Mouse (Mus musculus) c-Kit-positive CD71-negative TER-119-negative erythroid progenitor cells, embryonic 14.5 days (primary cell): ENCODE measurements around the gene Mbd3.
"Not testable (repeated sequence)": the region's sequence is repeated elsewhere in the genome, so short reads cannot be mapped to it uniquely, and the experiment has no call there.

Experiments used
- DNase-seq: peaks from one replicate; pipeline ENCODE4 v3.0.0-alpha.2; 2013; ENCODE audit warnings: low read depth

The Mbd3 gene

DNA sequence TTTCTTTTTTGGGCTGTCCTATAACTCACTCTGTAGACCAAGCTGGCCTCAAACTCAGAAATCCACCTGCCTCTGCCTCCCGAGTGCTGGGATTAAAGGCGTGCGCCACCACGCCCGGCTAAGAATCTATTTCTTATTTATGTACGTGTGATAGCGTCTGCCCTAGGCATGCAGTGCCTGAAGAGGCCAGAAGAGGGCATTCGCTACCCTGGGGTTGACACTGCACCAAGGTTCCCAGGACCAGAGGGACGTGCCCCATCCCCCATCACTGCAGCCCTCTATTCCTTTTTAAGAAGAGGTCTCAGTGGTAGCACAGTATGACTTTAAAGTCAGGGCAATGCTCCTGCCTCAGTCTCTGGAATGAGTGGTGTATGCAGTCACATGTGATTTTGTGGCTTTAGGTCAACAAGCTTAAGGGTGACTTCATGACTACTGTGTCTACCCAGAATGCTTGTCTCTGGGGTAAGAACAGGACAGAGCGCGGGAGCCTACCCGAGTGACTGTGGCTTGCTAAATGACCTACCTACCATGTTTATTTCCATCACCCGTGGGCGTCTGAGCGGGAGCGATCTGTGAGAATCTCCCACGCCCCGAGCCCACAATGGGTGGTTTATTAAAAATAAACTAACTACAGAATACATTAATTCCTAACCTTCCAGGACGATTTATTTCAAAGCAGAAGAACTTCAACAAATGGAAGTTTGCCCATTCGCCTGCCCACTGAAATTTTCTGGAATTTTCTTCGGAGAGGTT lies 29.2 kb downstream of the Mbd3 start:
- no peak for DNase-seq

DNA sequence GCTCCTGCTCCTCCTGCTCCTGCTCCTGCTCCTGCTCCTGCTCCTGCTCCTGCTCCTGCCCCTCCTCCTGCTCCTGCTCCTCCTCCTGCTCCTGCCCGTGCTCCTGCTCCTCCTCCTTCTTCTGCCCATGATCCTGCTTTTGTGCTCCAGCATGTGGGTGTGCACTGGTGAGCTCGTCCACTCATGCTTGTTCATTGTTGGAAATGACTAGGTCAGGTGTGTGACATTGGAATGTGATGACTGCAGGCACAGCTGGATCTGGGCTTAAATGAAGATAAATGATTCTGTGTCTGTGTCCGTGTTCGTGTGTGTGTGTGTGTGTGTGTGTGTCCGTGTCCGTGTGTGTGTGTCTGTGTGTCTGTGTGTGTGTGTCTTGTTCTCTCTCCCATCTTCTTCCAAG lies 31.0 kb downstream of the Mbd3 start:
- DNase-seq = no peak

DNA sequence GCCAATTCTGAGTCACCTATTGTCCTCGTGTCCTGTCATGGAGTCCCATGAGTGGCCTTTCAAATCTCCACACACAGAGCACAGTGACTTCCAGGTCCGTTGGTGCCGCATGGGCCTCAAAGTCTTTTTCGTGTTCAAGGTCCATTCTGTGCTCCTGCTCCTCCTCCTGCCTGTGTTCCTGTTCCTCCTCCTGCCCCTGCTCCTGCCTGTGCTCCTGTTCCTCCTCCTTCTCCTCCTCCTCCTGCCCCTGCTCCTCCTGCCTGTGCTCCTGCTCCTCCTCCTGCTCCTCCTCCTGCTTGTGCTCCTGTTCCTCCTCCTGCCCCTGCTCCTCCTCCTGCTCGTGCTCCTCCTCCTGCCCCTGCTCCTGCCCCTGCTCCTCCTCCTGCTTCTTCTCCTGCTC lies 31.4 kb downstream of the Mbd3 start:
- no peak for DNase-seq

DNA sequence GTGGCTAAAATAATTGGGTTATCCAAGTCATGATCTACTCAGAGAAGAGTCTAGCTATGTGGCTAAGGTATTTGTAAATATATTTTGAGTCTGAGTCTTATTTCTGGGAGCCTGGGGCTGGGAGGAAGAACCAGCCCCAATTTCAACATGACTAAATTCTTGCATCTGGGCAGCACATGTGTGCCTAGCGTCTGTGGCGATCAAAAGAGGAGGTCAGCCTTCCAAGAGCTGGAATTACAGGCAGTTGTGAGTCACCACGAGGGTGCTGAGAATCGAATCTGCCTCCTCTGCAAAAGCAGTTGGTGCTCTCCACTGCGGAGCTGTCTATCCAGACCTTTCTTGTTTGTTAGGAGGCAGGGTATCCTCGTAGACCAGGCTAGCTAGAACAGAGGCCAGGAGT lies 33.6 kb downstream of the Mbd3 start:
- DNase-seq = no peak

DNA sequence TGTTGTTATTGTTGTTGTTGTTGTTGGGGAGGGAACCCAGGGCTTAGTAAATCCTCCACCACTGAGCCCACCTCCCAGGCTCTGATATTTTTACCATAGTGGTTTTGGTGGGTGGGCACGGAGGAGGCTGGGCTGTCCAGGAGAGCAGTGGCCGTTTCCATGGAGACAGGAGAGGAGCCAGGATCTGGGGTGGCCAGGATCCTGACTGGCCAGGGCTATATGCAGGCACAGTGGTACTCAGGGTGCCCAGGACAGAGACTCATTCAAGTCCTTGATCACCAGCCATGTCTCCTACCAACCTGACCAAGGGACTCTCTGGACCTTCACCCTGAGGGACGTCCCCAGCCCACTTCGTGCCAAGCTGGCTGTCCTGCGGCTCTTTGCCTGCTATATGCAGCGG lies 35.6 kb downstream of the Mbd3 start:
- DNase-seq = no peak

DNA sequence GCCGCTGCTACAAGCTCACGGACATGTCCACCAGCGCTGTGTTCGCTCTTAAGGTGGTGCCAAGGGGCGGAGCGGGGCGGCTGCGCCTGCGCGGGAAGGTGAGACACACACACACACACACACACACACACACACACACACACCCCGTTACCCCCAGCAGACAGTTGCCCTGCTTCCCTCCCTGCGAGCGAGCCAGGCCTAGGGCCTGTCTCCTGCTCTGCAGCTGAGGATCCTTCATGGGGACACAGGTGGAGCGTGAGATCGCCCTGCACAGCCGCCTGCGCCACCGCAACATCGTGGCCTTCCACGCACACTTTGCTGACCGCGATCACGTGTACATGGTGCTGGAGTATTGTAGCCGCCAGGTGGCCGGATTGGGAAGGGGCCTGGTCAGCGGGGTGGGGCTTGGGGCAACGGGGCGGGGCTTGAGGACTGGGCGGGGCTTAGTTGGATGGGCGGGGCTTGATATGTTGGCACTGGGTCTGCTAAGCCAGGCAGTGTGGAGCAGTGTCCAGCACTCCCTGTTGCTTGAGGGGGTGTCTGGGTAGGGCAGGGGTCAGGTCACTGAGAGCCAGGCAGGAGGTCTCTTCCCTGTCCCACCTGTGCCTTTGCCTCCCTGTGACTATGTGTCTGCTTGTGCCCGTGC lies 41.2 kb downstream of the Mbd3 start:
- DNase-seq = no peak

DNA sequence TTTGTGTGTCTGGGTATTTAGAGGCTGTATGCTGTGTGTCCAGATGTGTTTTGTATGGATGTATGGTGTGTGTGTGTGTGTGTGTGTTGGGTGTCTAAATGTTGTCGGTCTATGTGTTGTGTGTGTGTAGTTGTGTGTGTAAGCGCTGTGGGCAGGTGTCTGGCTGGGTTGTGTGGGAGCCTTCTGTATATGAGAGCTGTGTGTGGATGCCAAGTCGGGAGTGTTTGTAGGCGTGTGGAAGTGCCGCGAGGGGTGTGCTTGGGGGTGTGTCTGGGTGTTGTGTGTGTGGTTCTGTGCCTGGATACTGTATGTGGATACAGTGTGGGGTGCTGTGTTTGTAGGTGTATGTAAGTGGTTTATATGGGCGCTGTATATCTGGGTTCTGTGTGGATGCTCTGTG lies 42.0 kb downstream of the Mbd3 start:
- DNase-seq = no peak

DNA sequence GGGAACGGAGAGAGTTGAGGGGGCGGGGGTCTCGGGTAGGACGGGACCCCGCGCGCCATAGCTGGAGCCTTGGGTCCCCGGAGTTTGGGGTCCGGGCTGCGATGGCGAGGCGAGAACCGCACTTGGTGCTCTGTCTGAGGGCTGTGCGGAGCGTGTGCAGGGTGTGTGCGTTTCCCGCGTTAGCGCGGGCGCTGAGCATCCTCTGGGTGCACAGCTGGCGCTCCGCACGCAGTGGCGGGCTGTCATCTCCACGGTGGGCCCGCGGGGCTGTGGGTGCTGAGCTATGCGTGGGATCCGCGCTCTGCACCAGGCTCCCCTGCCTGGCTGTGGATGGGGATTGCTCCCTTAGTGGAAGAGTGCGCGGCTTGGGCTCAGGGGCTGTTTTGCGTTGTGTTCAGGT lies 42.6 kb downstream of the Mbd3 start:
- no peak for DNase-seq

DNA sequence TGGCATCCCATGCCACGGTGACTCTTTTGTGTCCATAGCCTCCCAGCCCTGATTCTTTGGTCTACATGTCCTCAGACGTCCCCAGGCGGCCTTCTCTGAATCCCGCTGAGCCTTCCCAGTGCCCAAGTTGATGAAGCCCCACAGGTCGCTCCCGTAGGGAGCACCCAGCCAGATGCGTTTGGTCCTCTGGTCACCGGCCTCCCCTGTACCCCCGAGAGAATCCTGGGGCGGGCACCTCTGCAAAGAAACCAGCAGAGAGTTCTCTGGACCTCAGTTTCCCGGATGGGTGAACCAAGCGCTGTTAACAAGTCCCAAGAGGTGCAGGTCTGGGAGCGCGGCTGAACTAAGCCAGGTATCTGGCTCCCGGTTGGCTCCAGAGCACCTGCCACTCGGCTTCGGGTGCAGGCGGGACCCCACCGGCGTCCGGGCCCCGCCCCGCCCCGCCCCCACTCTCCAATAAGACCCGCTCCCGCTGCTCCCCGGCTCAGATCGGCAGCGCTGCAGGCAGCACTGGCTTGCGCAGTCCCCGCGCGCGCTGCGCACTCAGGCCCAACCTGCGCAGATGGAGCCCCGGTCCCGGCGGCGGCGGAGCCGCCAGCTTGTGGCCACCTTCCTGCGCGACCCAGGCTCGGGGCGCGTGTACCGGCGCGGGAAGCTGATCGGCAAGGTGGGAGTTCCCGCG lies 43.2 kb downstream of the Mbd3 start, which contains the start of gene Plk5:
Gene Plk5 (plus strand): TSS at position 459 of the 682 bp plus-strand sequence.
- no peak for DNase-seq

DNA sequence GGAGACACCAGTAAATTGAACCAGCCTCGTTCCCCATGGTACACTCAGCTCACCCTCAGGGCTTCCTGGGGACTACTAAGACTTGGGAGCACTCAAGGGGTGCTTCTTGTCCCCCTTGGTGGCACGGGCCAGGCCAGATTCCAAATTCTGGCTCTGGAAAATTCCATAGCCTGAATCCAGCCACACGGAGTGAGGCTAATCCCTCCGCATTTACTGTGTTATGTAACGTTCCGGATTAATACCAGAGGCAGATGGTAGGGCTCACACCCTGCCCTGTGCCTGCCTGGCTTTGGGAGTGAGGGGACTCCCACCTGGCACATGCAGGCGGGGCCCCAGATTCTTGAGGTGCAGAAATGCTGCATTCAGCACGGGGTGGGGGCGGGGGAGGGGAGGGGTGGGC lies 43.9 kb downstream of the Mbd3 start:
- no peak for DNase-seq

DNA sequence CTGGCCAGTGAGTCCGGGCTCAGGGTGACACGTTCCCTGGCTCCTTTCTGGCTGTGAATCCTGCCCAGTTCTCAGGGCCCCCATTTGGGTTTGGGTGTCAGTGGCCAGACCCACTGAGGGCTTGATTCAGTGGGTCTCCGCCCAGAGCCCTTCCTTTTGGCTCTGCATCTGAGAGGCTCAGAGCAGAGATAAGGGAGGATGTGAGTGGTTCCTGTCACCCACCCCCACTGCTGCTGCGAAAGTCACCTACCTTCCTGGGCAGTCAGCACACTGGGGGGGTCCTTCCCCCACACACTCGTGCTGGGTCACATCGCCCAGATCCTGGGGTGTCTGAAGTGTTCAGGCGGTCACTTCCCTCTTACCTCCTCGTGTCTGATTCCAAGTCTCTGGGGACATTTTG lies 46.6 kb downstream of the Mbd3 start:
- no peak for DNase-seq

DNA sequence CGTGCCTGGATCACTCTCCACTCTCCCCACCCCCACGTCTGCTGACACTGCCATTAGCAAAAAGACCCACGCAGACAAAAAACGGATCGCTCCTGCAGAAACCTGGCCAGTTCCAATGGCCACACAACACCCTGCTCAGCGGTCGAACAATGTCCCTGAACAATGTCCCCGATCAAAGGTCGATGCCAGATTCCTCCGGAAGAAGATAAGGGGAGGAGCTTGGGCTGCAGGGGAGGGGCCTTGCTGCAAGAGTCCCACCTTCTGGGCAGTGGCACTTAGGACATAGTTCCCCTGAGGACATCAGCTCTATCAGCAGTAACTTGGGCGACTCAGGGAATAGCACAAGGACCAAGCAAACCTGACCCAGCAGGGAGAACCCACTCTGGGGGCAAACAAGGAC lies 47.5 kb downstream of the Mbd3 start:
- DNase-seq = no peak

DNA sequence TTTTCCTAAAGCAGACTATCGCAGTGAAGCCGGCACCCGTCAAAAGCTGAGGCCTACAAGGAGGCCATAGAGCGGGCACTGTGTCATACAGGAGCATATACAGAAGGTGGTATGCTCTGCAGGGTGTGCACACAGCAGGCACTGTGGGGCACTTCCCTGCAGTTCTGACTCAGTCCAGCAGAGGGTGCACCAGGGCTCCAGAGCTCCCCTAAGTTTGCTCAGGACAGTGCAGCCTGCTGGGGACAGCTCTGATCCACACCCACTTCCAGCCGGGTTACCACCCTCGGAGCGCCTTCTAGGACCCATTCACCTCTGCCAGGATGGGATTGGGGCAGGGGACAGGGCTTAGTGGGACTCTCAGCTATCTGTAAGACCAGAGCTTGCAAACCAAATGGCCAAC lies 49.1 kb downstream of the Mbd3 start:
- DNase-seq = peak; percentile 86

DNA sequence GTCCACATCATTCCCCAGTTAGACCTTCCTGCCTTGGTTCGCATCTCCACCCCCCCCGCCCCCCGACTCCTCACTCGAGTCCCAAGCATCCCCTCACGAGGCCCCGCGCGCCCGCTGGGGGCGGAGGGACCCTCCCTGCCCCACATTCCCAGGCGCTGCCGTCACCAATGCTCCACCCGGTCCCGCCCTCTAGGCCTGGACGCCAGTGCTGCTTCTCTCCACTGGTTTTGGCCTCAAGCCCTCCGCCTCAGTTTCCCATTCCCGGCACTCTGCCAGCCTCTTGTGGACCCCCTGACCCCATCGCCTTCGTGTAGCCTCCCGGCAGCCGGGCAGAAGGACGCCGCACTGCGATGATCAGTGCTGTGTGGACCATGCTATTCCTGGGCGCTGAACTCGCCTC lies 50.4 kb downstream of the Mbd3 start:
- DNase-seq = no peak

DNA sequence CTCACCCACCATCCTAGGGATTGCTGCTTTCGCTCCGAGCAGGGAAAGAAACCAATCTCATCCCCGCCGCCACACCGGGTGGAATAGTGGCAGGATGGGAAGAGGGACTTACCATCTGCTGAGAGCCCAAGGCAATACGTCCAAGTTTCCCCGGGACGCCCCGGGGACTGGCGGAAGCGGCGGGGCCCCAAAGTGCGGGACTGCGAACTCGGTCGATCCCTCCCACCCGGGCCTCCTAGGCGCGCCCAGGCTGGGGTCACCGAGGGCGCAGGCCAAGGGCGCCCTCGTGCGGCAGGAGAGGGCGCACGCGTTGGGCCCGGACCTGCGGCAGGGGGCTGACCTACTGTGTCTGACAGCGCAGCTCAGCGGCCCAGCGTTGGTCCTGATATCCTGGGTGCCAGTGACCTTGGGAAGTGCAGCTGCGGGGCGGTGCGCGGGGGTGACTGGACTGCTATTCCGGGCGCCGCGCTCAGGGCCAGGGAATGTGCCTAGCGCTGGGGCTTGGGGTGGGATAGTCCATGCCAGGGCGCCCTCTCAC lies 51.0 kb downstream of the Mbd3 start, which contains the start of gene Adamtsl5:
Gene Adamtsl5 (minus strand): TSS at position 169 of the 538 bp plus-strand sequence.
- peak; percentile 63 for DNase-seq

DNA sequence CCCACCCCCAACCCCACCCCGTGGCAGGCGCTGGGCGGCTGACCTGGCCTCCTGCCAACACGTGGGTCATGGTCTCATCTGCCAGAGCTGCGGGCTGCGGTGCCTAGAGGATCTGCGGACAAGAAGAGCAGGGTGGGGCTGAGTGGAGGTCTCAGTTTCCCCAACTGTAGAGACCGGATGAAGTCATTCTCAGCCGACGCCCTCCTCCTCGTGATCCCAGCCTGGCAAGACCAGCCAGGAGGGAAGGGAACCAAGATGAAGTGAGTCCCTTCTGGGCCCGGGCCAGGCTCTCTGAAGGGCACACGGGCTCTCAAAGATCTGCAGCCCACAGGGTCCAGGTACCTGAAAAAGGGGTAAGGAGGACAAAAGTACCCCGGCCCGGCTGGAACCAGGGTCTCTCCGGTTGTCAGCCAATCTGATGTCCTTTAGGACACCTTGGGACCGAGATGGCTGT lies 51.8 kb downstream of the Mbd3 start:
- no peak for DNase-seq

DNA sequence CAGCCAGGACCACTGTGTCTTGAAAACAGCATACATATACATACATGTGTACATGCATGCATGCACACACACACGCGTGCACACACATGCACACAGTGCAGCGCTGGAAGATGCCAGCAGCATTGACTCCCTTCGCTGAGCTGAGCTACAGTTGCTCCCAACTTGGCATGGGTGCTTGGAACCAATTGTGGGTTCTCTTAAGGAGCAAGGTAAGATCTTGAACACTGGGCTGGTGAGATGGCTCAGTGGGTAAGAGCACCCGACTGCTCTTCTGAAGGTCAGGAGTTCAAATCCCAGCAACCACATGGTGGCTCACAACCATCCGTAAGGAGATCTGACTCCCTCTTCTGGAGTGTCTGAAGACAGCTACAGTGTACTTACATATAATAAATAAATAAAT lies 53.4 kb downstream of the Mbd3 start:
- not testable (repeated sequence) for DNase-seq

DNA sequence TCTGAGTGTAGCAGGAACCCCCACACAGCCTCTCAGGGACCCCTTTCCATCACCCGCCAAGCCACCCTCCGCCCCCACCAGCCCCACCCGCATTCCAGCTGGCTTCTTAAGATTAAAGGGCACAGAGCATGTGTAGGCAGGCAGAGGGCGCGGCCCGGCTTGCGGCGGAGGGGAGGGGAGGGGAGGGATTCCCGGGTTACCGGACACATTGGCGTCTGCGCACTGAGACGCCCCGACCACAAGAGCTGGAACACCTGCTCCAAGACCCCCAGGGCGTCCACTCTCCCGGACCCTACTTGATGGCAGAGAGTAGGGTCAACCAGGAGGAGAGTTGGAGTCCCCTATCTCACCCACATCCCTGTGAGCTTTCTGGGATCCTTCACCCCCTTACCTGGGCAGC lies 54.2 kb downstream of the Mbd3 start:
- DNase-seq = no peak

DNA sequence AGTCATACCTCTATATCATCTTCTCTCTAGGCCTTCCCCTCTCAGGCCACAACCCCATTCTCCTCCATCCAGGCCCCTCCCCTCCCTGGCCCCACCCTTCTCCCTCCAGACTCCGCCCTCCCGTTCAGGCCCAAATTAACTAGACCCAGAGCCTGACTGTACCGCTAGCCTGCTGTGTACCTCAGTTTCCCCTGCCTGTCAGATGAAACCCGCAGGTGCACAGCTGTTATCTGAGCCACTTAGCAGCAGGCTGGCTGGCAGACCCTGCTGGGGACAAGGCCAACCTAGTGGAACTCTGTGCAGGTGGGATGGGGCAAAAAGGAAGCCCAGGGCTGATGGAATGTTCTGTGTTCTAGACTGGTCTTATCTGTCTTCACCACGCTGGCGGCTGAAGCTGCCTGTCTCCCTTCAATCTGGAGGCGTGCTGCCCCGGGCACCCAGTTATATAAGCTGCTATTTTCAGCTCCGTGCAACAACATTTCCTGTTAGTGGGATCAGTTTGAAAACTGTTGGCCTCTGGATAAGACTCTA lies 55.2 kb downstream of the Mbd3 start:
- DNase-seq = no peak

DNA sequence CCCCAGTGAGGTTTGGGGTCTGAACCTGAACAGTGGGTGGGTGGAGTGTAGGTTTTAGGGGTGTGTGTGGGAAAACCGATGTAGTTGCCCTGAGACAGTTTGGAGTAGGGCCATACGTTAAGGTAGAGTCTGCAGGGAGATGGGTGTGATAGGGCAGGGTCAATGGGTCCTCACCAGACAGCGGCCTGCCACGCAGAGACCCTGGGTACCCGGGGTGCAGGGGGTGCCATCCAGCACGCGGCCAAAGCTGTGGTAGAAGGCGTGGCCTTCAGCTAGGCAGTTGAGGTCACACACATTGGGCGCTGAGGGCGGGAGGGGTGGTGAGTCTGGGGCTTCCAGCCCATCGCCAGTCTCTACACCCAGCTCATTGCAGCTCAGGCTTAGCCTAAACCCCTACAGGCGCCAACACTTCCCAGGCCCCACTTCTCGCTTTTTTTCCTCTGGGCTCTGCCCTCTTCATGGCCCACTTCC lies 55.9 kb downstream of the Mbd3 start:
- no peak for DNase-seq

DNA sequence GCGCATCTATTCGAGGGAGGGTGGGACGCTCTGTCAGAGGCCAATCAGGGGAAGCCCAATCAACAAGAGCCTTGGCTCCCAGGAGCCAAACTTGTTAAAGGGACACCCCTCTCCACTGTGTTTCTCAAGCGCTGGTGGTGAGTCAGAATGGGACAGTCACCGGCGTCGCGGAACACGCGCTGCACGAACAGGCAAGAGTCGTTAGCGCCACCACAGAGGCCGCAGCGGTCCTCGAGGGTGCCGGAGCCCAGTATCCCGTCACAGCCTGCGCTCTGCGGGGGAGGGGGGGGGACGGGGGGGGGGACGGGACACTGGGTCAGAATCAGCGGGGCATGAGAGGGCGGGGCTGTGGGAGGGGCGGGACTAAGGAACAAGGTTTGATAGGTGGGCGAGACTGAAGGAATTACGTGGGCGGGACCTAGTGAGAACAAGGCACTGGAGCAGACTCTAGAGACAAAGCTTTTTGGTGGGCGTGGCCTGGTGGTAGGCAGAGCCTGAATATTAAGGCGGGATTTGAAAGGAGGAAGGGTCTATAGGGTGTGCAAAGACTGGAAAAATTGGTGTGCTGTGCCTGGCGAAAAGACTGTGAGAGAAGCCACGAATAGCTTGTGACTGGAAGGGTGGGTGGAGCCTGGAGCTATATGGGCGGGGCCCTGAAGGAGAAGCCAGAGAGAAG lies 56.5 kb downstream of the Mbd3 start:
- DNase-seq = peak; percentile 82
